Mouse (Mus musculus) Patski (cell line): ENCODE results near the gene Nhsl2. TPM values are rescaled to one million over a fixed set of nuclear protein-coding genes. Genes with fewer than 3 reads are reported as not detected.

Source experiments
- ATAC-seq: fragments of 100-300 bp; one replicate; pipeline ENCODE4 v1.8.0; 2021
- CTCF ChIA-PET: fragments of 350-600 bp; sonication (Branson Sonifier 250); formaldehyde crosslinking; loops from one replicate; lab custom pipeline; 2022; ENCODE audit warnings: inconsistent platforms; lab: Charles Lee
- POLR2A ChIA-PET: fragments of 350-600 bp; sonication (Branson Sonifier 250); formaldehyde crosslinking; loops from one replicate; lab custom pipeline; 2022; ENCODE audit warnings: antibody characterized with exemption, inconsistent platforms; lab: Charles Lee
- DNase-seq: peaks from one replicate; pipeline ENCODE4 v3.0.0-alpha.2; 2011; ENCODE audit warnings: low read depth, low spot score
- H3K27me3 ChIP-seq: fragments of 371-371 bp; one replicate; pipeline ENCODE4 v1.5.1; 2021
- CTCF ChIP-seq: fragments of 100-300 bp; IDR thresholded peaks from one replicate; pipeline ENCODE4 v1.5.1; 2021
- in situ Hi-C: fragments of 300-500 bp; cut with MboI; formaldehyde crosslinking; loops from 3 replicates; pipeline ENCODE4 v1.11.1; 2018; ENCODE audit warnings: low pct_unique_long_range_greater_than_20kb, mixed read lengths
- polyA plus RNA-seq: library from polyadenylated mRNA; unstranded; gene quantifications from one replicate; pipeline ENCODE4 v1.2.3, GENCODE M21; 2021

The Nhsl2 gene
- polyA plus RNA-seq, 1 experiment from 2014 or later, result 1.9 TPM

GRCm38 (mm10) chrX:102036866-102037361, 187.7 kb downstream of the Nhsl2 start:
- H3K27me3 ChIP-seq, result no peaks in the 10 kb centered on the region
- no peak for TF ChIP-seq CTCF
- ATAC-seq (no peak), DNase-seq (no peak)
- CTCF ChIA-PET, result interaction anchor here (1.0 to 1.3 kb wide), 5 partner anchors 14 to 86 kb away, joined by 3 to 4 read pairs (median 3); no protein-coding TSS in a partner anchor
- in situ Hi-C loops, result no loop called here
- POLR2A ChIA-PET, result no interaction called here

GRCm38 (mm10) chrX:102037506-102037905, 188.3 kb downstream of the Nhsl2 start:
- H3K27me3 ChIP-seq, result no peaks in the 10 kb centered on the region
- TF ChIP-seq CTCF, result no peak
- peak; percentile 51 for ATAC-seq
- in situ Hi-C loops, result no loop called here
- ChIA-PET POLR2A (no interaction called here), CTCF (interaction anchor here (1.0 to 1.3 kb wide), 6 partner anchors 15 to 234 kb away, joined by 3 to 4 read pairs (median 3); no protein-coding TSS in a partner anchor)
- DNase-seq, result no peak

- no peak for TF ChIP-seq CTCF
- DNase-seq (no peak), ATAC-seq (no peak)
- in situ Hi-C loops, result no loop called here
- H3K27me3 ChIP-seq, result peaks cover 4% of the 10 kb centered on the region
- POLR2A ChIA-PET, result no interaction called here
- CTCF ChIA-PET, result no interaction called here
These were observed 192.4 kb downstream of the Nhsl2 start for GRCm38 (mm10) chrX:102041562-102041961.

- CTCF ChIA-PET, result interaction anchor here (1.6 kb wide), 1 partner anchor 99 kb away, joined by 4 read pairs; no protein-coding TSS in a partner anchor
- POLR2A ChIA-PET, result no interaction called here
- no peak for ATAC-seq
These were observed 193.2 kb downstream of the Nhsl2 start for GRCm38 (mm10) chrX:102042386-102042785.

DNA sequence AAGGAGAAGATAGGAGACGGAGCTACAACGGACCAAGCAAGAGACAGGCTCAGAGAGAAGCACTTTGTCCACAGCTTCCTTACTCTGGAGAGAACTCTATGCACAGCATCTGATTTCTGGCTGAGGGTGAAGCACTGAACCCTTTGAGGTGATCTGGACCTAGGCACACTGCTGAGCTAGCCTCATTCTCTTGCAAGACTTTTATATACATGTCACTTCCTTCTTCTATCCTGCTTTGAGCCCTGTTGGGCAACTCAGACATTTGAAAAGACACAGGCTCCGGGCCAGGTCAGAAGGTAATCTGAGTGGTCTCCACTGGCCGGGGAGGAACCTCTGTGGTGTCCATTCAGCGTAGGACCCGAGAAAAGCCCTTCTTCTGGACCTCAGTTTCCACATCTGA, 201.4 kb downstream of the Nhsl2 start:
- in situ Hi-C loops, result loop anchor here (10.0 kb wide), 1 partner anchor 236 kb away; no protein-coding TSS in a partner anchor

More at GRCm38 (mm10) chrX:102042386-102042785, 193.2 kb downstream of the Nhsl2 start:
- TF ChIP-seq CTCF, result no peak
- in situ Hi-C loops, result no loop called here
- H3K27me3 ChIP-seq, result peaks cover 4% of the 10 kb centered on the region
- no peak for DNase-seq

DNA sequence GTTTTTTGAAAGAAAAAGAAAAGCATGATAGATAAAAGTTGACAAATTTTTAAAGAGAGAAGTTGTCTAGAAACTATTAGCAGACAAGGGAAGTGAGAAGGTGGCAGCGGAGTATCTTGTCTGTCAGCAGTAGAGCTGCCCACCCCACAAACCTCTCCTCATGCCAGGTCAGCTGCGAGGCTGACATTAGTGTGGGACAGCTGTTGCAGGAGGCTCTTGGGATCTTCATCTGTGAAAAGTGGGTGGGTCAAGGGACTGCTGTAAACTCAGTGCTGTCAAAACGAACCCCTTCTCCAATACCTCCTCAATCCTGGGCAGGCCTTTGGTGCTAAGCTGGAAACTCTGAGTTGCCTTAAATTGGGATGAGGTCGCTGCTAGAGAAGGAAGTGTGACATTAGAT, 202.0 kb downstream of the Nhsl2 start:
- ChIA-PET CTCF (interaction anchor here (1.2 to 1.9 kb wide), 2 partner anchors 15 to 70 kb away, joined by 3 to 7 read pairs; no protein-coding TSS in a partner anchor), POLR2A (no interaction called here)
- no peak for TF ChIP-seq CTCF
- in situ Hi-C loops, result loop anchor here (10.0 kb wide), 1 partner anchor 236 kb away; no protein-coding TSS in a partner anchor
- no peak for DNase-seq
- peaks cover 10% of the 10 kb centered on the region for H3K27me3 ChIP-seq
- ATAC-seq, result no peak

More for the DNA sequence above, 201.4 kb downstream of the Nhsl2 start:
- peaks cover 10% of the 10 kb centered on the region for H3K27me3 ChIP-seq
- no peak for TF ChIP-seq CTCF
- DNase-seq, result no peak
- ChIA-PET CTCF (no interaction called here), POLR2A (no interaction called here)
- ATAC-seq, result no peak

- ATAC-seq (no peak), DNase-seq (no peak)
- ChIA-PET POLR2A (no interaction called here), CTCF (interaction anchor here (1.1 to 1.4 kb wide), 2 partner anchors 29 to 71 kb away, joined by 3 to 4 read pairs; no protein-coding TSS in a partner anchor)
- no peak for TF ChIP-seq CTCF
- in situ Hi-C loops, result loop anchor here (10.0 kb wide), 1 partner anchor 239 kb away; no protein-coding TSS in a partner anchor
- H3K27me3 ChIP-seq, result peaks cover 10% of the 10 kb centered on the region
These were observed 204.2 kb downstream of the Nhsl2 start for GRCm38 (mm10) chrX:102053371-102053770.

DNA sequence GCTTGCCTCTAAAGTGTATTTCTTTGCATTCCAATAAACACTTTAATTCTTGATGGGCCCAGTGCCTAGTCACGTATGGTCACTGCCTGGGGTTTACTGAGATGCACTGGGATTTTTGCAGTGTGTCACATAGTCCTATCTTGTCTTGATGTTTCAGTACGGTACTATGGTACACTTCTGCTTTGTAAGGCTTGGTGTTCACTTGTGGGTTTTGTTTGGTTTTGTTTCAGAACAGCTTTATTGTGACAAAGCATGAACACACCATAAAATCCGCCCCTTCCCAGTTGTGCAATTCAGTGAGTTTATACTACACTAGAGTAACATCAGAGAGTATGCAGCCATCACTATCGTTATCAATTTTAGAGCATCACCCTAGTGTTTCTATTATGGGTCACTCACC, 204.8 kb downstream of the Nhsl2 start:
- TF ChIP-seq CTCF, result no peak
- ChIA-PET POLR2A (no interaction called here), CTCF (interaction anchor here (1.1 to 1.4 kb wide), 2 partner anchors 29 to 72 kb away, joined by 3 to 4 read pairs; no protein-coding TSS in a partner anchor)
- H3K27me3 ChIP-seq, result peaks cover 15% of the 10 kb centered on the region
- in situ Hi-C loops, result loop anchor here (10.0 kb wide), 1 partner anchor 239 kb away; no protein-coding TSS in a partner anchor
- DNase-seq, result no peak
- no peak for ATAC-seq

DNA sequence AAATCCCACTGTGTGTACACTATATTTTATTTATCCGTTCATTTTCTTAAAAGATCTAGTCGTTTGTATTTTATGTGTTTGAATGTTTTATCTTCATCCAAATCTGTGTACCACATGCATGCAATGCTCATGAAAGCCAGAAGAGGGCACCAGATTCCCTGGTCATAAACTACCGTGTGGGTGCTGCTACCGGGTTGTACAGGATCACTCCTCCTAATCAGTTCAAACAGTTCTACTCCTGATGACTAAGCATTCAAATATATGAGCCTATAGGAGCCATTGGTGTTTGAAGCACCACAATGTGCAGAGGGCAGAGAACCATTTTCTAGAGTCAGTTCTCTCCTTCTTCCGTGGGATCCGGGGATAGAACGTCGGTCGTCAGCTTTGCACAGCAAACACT, 210.3 kb downstream of the Nhsl2 start:
- ATAC-seq (no peak), DNase-seq (no peak)
- no peak for TF ChIP-seq CTCF
- ChIA-PET CTCF (interaction anchor here (1.4 kb wide), 1 partner anchor 106 kb away, joined by 3 read pairs; no protein-coding TSS in a partner anchor), POLR2A (no interaction called here)
- in situ Hi-C loops, result loop anchor here (10.0 kb wide), 1 partner anchor 245 kb away; no protein-coding TSS in a partner anchor
- peaks cover 8% of the 10 kb centered on the region for H3K27me3 ChIP-seq

GRCm38 (mm10) chrX:102060243-102060642, 211.1 kb downstream of the Nhsl2 start:
- in situ Hi-C loops, result loop anchor here (5.0 kb wide), 1 partner anchor 103 kb away; no protein-coding TSS in a partner anchor
- no peak for DNase-seq
- TF ChIP-seq CTCF, result no peak
- POLR2A ChIA-PET, result no interaction called here
- CTCF ChIA-PET, result interaction anchor here (1.1 to 1.4 kb wide), 2 partner anchors 22 to 107 kb away, joined by 3 read pairs; no protein-coding TSS in a partner anchor
- H3K27me3 ChIP-seq, result peaks cover 8% of the 10 kb centered on the region
- ATAC-seq, result no peak

GRCm38 (mm10) chrX:102060891-102061290, 211.7 kb downstream of the Nhsl2 start:
- in situ Hi-C loops, result loop anchor here (5.0 kb wide), 1 partner anchor 104 kb away; no protein-coding TSS in a partner anchor
- no peak for ATAC-seq
- POLR2A ChIA-PET, result no interaction called here

More at GRCm38 (mm10) chrX:102060891-102061290, 211.7 kb downstream of the Nhsl2 start:
- H3K27me3 ChIP-seq, result peaks cover 6% of the 10 kb centered on the region
- DNase-seq, result no peak
- no peak for TF ChIP-seq CTCF
- CTCF ChIA-PET, result interaction anchor here (1.0 to 1.1 kb wide), 2 partner anchors 22 to 74 kb away, joined by 3 read pairs; no protein-coding TSS in a partner anchor
